Mouse (Mus musculus): ENCODE data around the gene Dusp11. TPM values are rescaled to one million over a fixed set of nuclear protein-coding genes. Genes with fewer than 3 reads are reported as not detected.
"Not testable (repeated sequence)": the region's sequence is repeated elsewhere in the genome, so short reads cannot be mapped to it uniquely, and the experiment has no call there.

Gene Dusp11
- polyA plus RNA-seq, 1 experiment from 2014 or later = 37.0 TPM

- Histone ChIP-seq H3K9me3 (no peaks in the 10 kb centered on the region), H3K4me1 (replicated peaks) (no peaks in the 10 kb centered on the region), H3K27ac (no peak overlapping the region), H3K4me3 (no peak overlapping the region), H3K27me3 (ENCODE audit: insufficient read depth, poor library complexity, severe bottlenecking) (peaks cover 3% of the 10 kb centered on the region; the same call in 1 of the 2 replicates), H3K36me3 (no peaks in the 10 kb centered on the region)
- 79% methylated on average over 3 of the region's 3 CpGs for WGBS
- no peak for DNase-seq (ENCODE audit: low spot score)
These were observed 11.2 kb upstream of the Dusp11 start for GRCm38 (mm10) chr6:85972699-85973098.

- Histone ChIP-seq H3K4me1 (replicated peaks) (no peaks in the 10 kb centered on the region), H3K36me3 (no peaks in the 10 kb centered on the region), H3K27me3 (ENCODE audit: insufficient read depth, poor library complexity, severe bottlenecking) (peaks cover 3% of the 10 kb centered on the region; the same call in 1 of the 2 replicates), H3K4me3 (no peak overlapping the region), H3K9me3 (no peaks in the 10 kb centered on the region), H3K27ac (no peak overlapping the region)
- 79% methylated on average over 2 of the region's 2 CpGs for WGBS
- DNase-seq (ENCODE audit: low spot score) = no peak
These were observed 8.4 kb upstream of the Dusp11 start for GRCm38 (mm10) chr6:85969889-85970288.

- no peak overlapping the region for H3K4me3 ChIP-seq
- no peak overlapping the region for H3K27ac ChIP-seq
- WGBS = 81% methylated on average over 4 of the region's 4 CpGs
- DNase-seq (ENCODE audit: low spot score) = no peak
- no peaks in the 10 kb centered on the region for H3K27me3 ChIP-seq (ENCODE audit: insufficient read depth, poor library complexity, severe bottlenecking)
- H3K4me1 ChIP-seq (replicated peaks) = no peaks in the 10 kb centered on the region; the same call in 1 of the 2 replicates
- H3K36me3 ChIP-seq = no peaks in the 10 kb centered on the region
- no peaks in the 10 kb centered on the region for H3K9me3 ChIP-seq
These were observed 5.2 kb upstream of the Dusp11 start for GRCm38 (mm10) chr6:85966686-85967085.

- 58% methylated on average over 6 of the region's 6 CpGs for WGBS
- not testable (repeated sequence) for H3K27me3 ChIP-seq (ENCODE audit: insufficient read depth, poor library complexity, severe bottlenecking); DNase-seq (ENCODE audit: low spot score); H3K4me1 ChIP-seq (replicated peaks); H3K27ac ChIP-seq; H3K36me3 ChIP-seq; H3K9me3 ChIP-seq; H3K4me3 ChIP-seq
These were observed 4.6 kb upstream of the Dusp11 start for GRCm38 (mm10) chr6:85966081-85966480.

GRCm38 (mm10) chr6:85957581-85957980 is 3.9 kb downstream of the Dusp11 start:
- H3K9me3 ChIP-seq = no peaks in the 10 kb centered on the region
- DNase-seq (ENCODE audit: low spot score) = no peak
- WGBS = 90% methylated on average over 3 of the region's 3 CpGs
- H3K36me3 ChIP-seq = peaks cover 64% of the 10 kb centered on the region
- H3K27me3 ChIP-seq (ENCODE audit: insufficient read depth, poor library complexity, severe bottlenecking) = no peaks in the 10 kb centered on the region
- no peak overlapping the region for H3K4me3 ChIP-seq
- H3K27ac ChIP-seq = no peak overlapping the region
- H3K4me1 ChIP-seq (replicated peaks) = peaks cover 10% of the 10 kb centered on the region

GRCm38 (mm10) chr6:85948549-85948948 is 12.9 kb downstream of the Dusp11 start:
- Histone ChIP-seq H3K4me1 (replicated peaks) (no peaks in the 10 kb centered on the region), H3K27ac (no peak overlapping the region), H3K9me3 (no peaks in the 10 kb centered on the region), H3K27me3 (ENCODE audit: insufficient read depth, poor library complexity, severe bottlenecking) (no peaks in the 10 kb centered on the region), H3K4me3 (no peak overlapping the region), H3K36me3 (peaks cover 100% of the 10 kb centered on the region)
- 83% methylated on average over 6 of the region's 6 CpGs for WGBS
- DNase-seq (ENCODE audit: low spot score) = no peak

GRCm38 (mm10) chr6:85942469-85942868 is 19.0 kb downstream of the Dusp11 start:
- Histone ChIP-seq H3K4me1 (replicated peaks) (peaks cover 1% of the 10 kb centered on the region; the same call in 1 of the 2 replicates), H3K27me3 (ENCODE audit: insufficient read depth, poor library complexity, severe bottlenecking) (no peaks in the 10 kb centered on the region), H3K4me3 (no peak overlapping the region), H3K36me3 (peaks cover 64% of the 10 kb centered on the region), H3K27ac (no peak overlapping the region), H3K9me3 (no peaks in the 10 kb centered on the region)
- WGBS = 95% methylated on average over 3 of the region's 3 CpGs
- DNase-seq (ENCODE audit: low spot score) = no peak

- Histone ChIP-seq H3K4me3 (no peak overlapping the region), H3K27me3 (ENCODE audit: insufficient read depth, poor library complexity, severe bottlenecking) (no peaks in the 10 kb centered on the region), H3K27ac (no peak overlapping the region), H3K4me1 (replicated peaks) (peaks cover 11% of the 10 kb centered on the region; the same call in 1 of the 2 replicates), H3K36me3 (peaks cover 26% of the 10 kb centered on the region), H3K9me3 (no peaks in the 10 kb centered on the region)
- 84% methylated on average over 10 of the region's 10 CpGs for WGBS
- DNase-seq (ENCODE audit: low spot score) = no peak
These were observed 22.8 kb downstream of the Dusp11 start for GRCm38 (mm10) chr6:85938701-85939100.

- Histone ChIP-seq H3K36me3 (peaks cover 14% of the 10 kb centered on the region), H3K4me1 (replicated peaks) (peaks cover 11% of the 10 kb centered on the region; the same call in 1 of the 2 replicates), H3K27ac (peak overlapping the region; percentile 78), H3K4me3 (peak overlapping the region; percentile 54)
- H3K9me3 ChIP-seq; H3K27me3 ChIP-seq (ENCODE audit: insufficient read depth, poor library complexity, severe bottlenecking): not testable (repeated sequence)
- 1% methylated on average over 50 of the region's 50 CpGs for WGBS
- peak; percentile 80 for DNase-seq (ENCODE audit: low spot score)
These were observed 24.7 kb downstream of the Dusp11 start for GRCm38 (mm10) chr6:85936508-85937465.

- no peaks in the 10 kb centered on the region for H3K27me3 ChIP-seq (ENCODE audit: insufficient read depth, poor library complexity, severe bottlenecking)
- no peak overlapping the region for H3K27ac ChIP-seq
- H3K36me3 ChIP-seq = peaks cover 11% of the 10 kb centered on the region
- H3K4me1 ChIP-seq (replicated peaks) = peaks cover 11% of the 10 kb centered on the region; the same call in 1 of the 2 replicates
- no peak overlapping the region for H3K4me3 ChIP-seq
- 72% methylated on average over 3 of the region's 3 CpGs for WGBS
- no peaks in the 10 kb centered on the region for H3K9me3 ChIP-seq
- no peak for DNase-seq (ENCODE audit: low spot score)
These were observed 25.8 kb downstream of the Dusp11 start for GRCm38 (mm10) chr6:85935646-85936045.

GRCm38 (mm10) chr6:85934047-85934446 is 27.4 kb downstream of the Dusp11 start:
- H3K36me3 ChIP-seq = peaks cover 27% of the 10 kb centered on the region
- no peak overlapping the region for H3K27ac ChIP-seq
- H3K27me3 ChIP-seq (ENCODE audit: insufficient read depth, poor library complexity, severe bottlenecking) = no peaks in the 10 kb centered on the region
- H3K4me3 ChIP-seq = no peak overlapping the region
- 86% methylated on average over 8 of the region's 8 CpGs for WGBS
- H3K9me3 ChIP-seq = no peaks in the 10 kb centered on the region
- DNase-seq (ENCODE audit: low spot score) = no peak
- H3K4me1 ChIP-seq (replicated peaks) = peaks cover 11% of the 10 kb centered on the region; the same call in 1 of the 2 replicates

GRCm38 (mm10) chr6:85929312-85929711 is 32.2 kb downstream of the Dusp11 start:
- H3K36me3 ChIP-seq = peaks cover 73% of the 10 kb centered on the region
- no peak for DNase-seq (ENCODE audit: low spot score)
- 82% methylated on average over 1 of the region's 1 CpGs for WGBS
- no peaks in the 10 kb centered on the region for H3K27me3 ChIP-seq (ENCODE audit: insufficient read depth, poor library complexity, severe bottlenecking)
- H3K27ac ChIP-seq = no peak overlapping the region
- no peaks in the 10 kb centered on the region for H3K4me1 ChIP-seq (replicated peaks)
- H3K9me3 ChIP-seq = no peaks in the 10 kb centered on the region
- H3K4me3 ChIP-seq = no peak overlapping the region

All from hindbrain, embryonic 10.5 days (tissue).